Mouse (Mus musculus): ENCODE data around the gene Ptpn7. TPM values are rescaled to one million over a fixed set of nuclear protein-coding genes. Genes with fewer than 3 reads are reported as not detected.
"Not testable (repeated sequence)": the region's sequence is repeated elsewhere in the genome, so short reads cannot be mapped to it uniquely, and the experiment has no call there.

Ptpn7 gene
- polyA plus RNA-seq, 1 experiment from 2014 or later, result 2.3 TPM

GRCm38 (mm10) chr1:135183448-135183847 is 50.9 kb downstream of the Ptpn7 start:
- DNase-seq (ENCODE audit: extremely low spot score, low spot score), result no peak
- Histone ChIP-seq H3K27ac (peak overlapping the region; percentile 30; the same call in 1 of the 2 replicates), H3K4me3 (no peak overlapping the region), H3K36me3 (replicated peaks) (no peaks in the 10 kb centered on the region), H3K27me3 (ENCODE audit: poor library complexity, severe bottlenecking) (peaks cover 19% of the 10 kb centered on the region), H3K4me1 (peaks cover 22% of the 10 kb centered on the region), H3K9me3 (no peaks in the 10 kb centered on the region)
- 83% methylated on average over 3 of the region's 4 CpGs for WGBS

DNA sequence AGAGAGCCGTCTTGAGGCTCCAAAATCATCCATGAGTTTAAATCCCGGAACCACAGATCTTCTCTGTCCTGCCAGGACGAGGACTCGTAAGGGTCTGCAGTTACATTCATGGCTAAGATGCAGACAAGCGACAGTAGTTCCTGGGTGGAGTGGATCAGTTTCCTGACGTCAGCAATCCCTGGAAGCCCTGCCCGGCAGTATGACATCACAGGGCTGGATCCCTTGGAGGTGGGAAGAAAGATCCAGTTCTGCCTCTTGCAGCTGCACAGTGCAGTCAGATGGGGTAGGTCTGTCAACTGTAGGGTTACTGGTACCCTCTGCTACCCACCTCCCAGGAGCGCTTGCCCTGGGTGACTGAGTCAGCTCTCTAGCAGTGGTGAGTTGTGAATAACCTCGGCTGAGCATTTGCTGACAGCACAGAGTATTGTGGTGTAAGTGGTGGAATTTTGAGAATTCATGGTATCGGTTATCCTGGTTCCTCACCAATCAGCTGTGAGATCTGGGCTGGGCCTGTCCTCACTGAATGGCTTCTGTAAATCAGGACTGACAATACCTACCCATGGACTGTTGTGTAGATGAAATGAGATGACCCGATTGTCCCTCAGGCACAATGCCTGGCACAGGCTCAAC is 51.6 kb downstream of the Ptpn7 start:
- Histone ChIP-seq H3K9me3 (no peaks in the 10 kb centered on the region), H3K36me3 (replicated peaks) (no peaks in the 10 kb centered on the region), H3K4me1 (peaks cover 22% of the 10 kb centered on the region), H3K27ac (no peak overlapping the region), H3K27me3 (ENCODE audit: poor library complexity, severe bottlenecking) (peaks cover 19% of the 10 kb centered on the region), H3K4me3 (no peak overlapping the region)
- WGBS, result 76% methylated on average over 11 of the region's 11 CpGs
- no peak for DNase-seq (ENCODE audit: extremely low spot score, low spot score)

GRCm38 (mm10) chr1:135185936-135186335 is 53.4 kb downstream of the Ptpn7 start:
- WGBS, result 26% methylated on average over 5 of the region's 5 CpGs
- DNase-seq (ENCODE audit: extremely low spot score, low spot score), result no peak
- H3K27ac ChIP-seq, result no peak overlapping the region
- H3K4me1 ChIP-seq, result peaks cover 22% of the 10 kb centered on the region
- no peaks in the 10 kb centered on the region for H3K36me3 ChIP-seq (replicated peaks)
- no peaks in the 10 kb centered on the region for H3K9me3 ChIP-seq
- peaks cover 19% of the 10 kb centered on the region for H3K27me3 ChIP-seq (ENCODE audit: poor library complexity, severe bottlenecking)
- no peak overlapping the region for H3K4me3 ChIP-seq

DNA sequence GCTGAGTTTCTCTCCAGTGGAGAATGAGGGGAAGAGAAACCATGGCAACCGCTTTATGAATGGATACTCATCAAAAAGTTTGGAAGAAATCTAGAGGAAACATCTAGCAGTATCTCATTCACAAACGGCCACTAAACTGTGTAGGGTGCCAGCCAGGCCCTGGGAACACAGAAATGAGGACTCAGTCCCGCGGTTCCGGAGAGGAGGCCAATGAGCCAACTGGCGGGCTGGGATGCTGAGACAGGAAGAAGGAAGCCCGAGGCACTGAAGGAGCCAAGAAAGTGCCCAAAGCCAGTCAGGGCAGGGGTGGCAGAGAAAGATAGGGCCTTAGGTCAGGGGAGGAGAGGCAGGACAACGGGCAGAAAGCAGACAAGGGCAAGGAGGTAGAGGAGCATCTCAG is 53.9 kb downstream of the Ptpn7 start:
- Histone ChIP-seq H3K4me1 (peaks cover 22% of the 10 kb centered on the region), H3K27me3 (ENCODE audit: poor library complexity, severe bottlenecking) (peaks cover 19% of the 10 kb centered on the region), H3K4me3 (no peak overlapping the region), H3K9me3 (no peaks in the 10 kb centered on the region), H3K27ac (no peak overlapping the region), H3K36me3 (replicated peaks) (no peaks in the 10 kb centered on the region)
- DNase-seq (ENCODE audit: extremely low spot score, low spot score), result no peak
- 39% methylated on average over 8 of the region's 8 CpGs for WGBS

GRCm38 (mm10) chr1:135187016-135187415 is 54.5 kb downstream of the Ptpn7 start:
- not testable (repeated sequence) for DNase-seq (ENCODE audit: extremely low spot score, low spot score); H3K27ac ChIP-seq; H3K4me3 ChIP-seq; H3K9me3 ChIP-seq; H3K36me3 ChIP-seq (replicated peaks)
- H3K27me3 ChIP-seq (ENCODE audit: poor library complexity, severe bottlenecking), result peaks cover 19% of the 10 kb centered on the region
- 42% methylated on average over 2 of the region's 2 CpGs for WGBS
- H3K4me1 ChIP-seq, result peaks cover 22% of the 10 kb centered on the region

DNA sequence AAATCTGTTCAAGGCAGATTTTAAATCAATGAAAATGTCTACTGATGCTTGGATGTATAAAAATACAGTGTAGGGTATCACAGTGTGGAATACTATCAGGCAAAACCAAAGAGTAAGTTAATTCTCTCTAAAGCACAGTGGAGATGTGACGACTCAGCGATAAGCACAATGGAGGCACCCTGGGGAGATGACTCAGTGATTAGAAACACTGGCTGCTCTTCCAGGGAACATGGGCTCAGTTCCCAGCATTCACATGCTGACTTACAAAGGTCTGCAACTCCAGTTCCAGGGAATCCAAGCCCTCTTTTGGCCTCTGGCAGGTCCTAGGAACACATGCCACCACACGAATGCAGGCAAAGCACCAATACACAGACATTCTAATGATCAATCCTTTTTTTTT is 55.7 kb downstream of the Ptpn7 start:
- no peak for DNase-seq (ENCODE audit: extremely low spot score, low spot score)
- 22% methylated on average over 3 of the region's 3 CpGs for WGBS
- H3K27ac ChIP-seq, result no peak overlapping the region
- H3K4me1 ChIP-seq, result peaks cover 18% of the 10 kb centered on the region
- no peak overlapping the region for H3K4me3 ChIP-seq
- no peaks in the 10 kb centered on the region for H3K9me3 ChIP-seq
- H3K27me3 ChIP-seq (ENCODE audit: poor library complexity, severe bottlenecking), result peaks cover 19% of the 10 kb centered on the region
- no peaks in the 10 kb centered on the region for H3K36me3 ChIP-seq (replicated peaks)

- H3K9me3 ChIP-seq, result no peaks in the 10 kb centered on the region
- H3K27me3 ChIP-seq (ENCODE audit: poor library complexity, severe bottlenecking), result peaks cover 19% of the 10 kb centered on the region
- 91% methylated on average over 4 of the region's 4 CpGs for WGBS
- no peak overlapping the region for H3K4me3 ChIP-seq
- H3K4me1 ChIP-seq, result peaks cover 10% of the 10 kb centered on the region
- H3K36me3 ChIP-seq (replicated peaks), result no peaks in the 10 kb centered on the region
- H3K27ac ChIP-seq, result no peak overlapping the region
- DNase-seq (ENCODE audit: extremely low spot score, low spot score), result no peak
These were observed 56.7 kb downstream of the Ptpn7 start for GRCm38 (mm10) chr1:135189186-135189585.

DNA sequence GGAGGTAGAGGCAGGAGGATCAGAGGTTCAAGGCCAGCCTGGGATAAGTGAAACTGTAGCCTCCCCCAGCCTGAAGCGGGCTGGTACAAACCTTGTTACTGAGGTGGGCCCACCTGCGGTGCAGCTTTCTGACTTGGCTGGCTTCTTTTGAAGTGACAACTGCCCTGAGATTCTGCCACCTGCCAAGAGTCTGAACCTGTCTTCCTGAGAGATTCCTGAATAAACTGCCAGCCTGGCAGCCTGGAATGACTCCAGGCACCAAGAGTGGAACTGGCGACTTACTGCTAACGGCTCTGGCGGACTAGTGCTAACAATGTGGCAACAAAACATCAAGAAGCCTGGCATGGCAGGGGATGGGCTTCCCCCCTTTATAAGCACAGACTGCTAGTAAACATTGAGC is 61.8 kb downstream of the Ptpn7 start:
- 78% methylated on average over 5 of the region's 5 CpGs for WGBS
- not testable (repeated sequence) for H3K9me3 ChIP-seq; H3K27ac ChIP-seq; DNase-seq (ENCODE audit: extremely low spot score, low spot score); H3K4me3 ChIP-seq; H3K36me3 ChIP-seq (replicated peaks); H3K27me3 ChIP-seq (ENCODE audit: poor library complexity, severe bottlenecking)
- H3K4me1 ChIP-seq, result peaks cover 15% of the 10 kb centered on the region

Other genes starting within 250 kb of the Ptpn7 start
- 5.8 and 6.5 TPM in 2 replicates for gene Ppp1r12b, start 176.8 kb upstream of the Ptpn7 start, polyA plus RNA-seq (2016; fragmentation: Nextera tagmentation; extraction: Ambion mirVana)
- 58.0 and 58.9 TPM in 2 replicates for gene Ube2t, start 170.1 kb upstream of the Ptpn7 start, polyA plus RNA-seq (2016; fragmentation: Nextera tagmentation; extraction: Ambion mirVana)
- gene Lgr6, start 27.4 kb upstream of the Ptpn7 start, polyA plus RNA-seq (2016; fragmentation: Nextera tagmentation; extraction: Ambion mirVana), result 0.07 and 0.14 TPM in 2 replicates
- gene Arl8a, start 14.1 kb downstream of the Ptpn7 start, polyA plus RNA-seq (2016; fragmentation: Nextera tagmentation; extraction: Ambion mirVana), result 37.6 and 39.2 TPM in 2 replicates
- not detected in 2 replicates for gene Gpr37l1, start 35.0 kb downstream of the Ptpn7 start, polyA plus RNA-seq (2016; fragmentation: Nextera tagmentation; extraction: Ambion mirVana)
- 3.3 and 4.0 TPM in 2 replicates for gene Elf3, start 125.9 kb downstream of the Ptpn7 start, polyA plus RNA-seq (2016; fragmentation: Nextera tagmentation; extraction: Ambion mirVana)
- 92.3 and 94.5 TPM in 2 replicates for gene Rnpep, start 151.4 kb downstream of the Ptpn7 start, polyA plus RNA-seq (2016; fragmentation: Nextera tagmentation; extraction: Ambion mirVana)
- 197 TPM in 2 replicates for gene Timm17a, start 181.1 kb downstream of the Ptpn7 start, polyA plus RNA-seq (2016; fragmentation: Nextera tagmentation; extraction: Ambion mirVana)
- gene Lmod1, start 192.1 kb downstream of the Ptpn7 start, polyA plus RNA-seq (2016; fragmentation: Nextera tagmentation; extraction: Ambion mirVana), result 0.36 and 0.41 TPM in 2 replicates
- 60.5 and 62.4 TPM in 2 replicates for gene Shisa4, start 242.5 kb downstream of the Ptpn7 start, polyA plus RNA-seq (2016; fragmentation: Nextera tagmentation; extraction: Ambion mirVana)

All from forebrain, embryonic 10.5 days (tissue).